Mouse (Mus musculus): Measurements from ENCODE around the gene Dcaf12l2. TPM values are rescaled to one million over a fixed set of nuclear protein-coding genes. Genes with fewer than 3 reads are reported as not detected.
A peak's percentile ranks its signal among the peaks of the same experiment; 100 is the strongest.

Dcaf12l2 gene
- 0.03 TPM in 1 of 2 replicates, not detected in the other for polyA plus RNA-seq (2012; rRNA removed)

DNA sequence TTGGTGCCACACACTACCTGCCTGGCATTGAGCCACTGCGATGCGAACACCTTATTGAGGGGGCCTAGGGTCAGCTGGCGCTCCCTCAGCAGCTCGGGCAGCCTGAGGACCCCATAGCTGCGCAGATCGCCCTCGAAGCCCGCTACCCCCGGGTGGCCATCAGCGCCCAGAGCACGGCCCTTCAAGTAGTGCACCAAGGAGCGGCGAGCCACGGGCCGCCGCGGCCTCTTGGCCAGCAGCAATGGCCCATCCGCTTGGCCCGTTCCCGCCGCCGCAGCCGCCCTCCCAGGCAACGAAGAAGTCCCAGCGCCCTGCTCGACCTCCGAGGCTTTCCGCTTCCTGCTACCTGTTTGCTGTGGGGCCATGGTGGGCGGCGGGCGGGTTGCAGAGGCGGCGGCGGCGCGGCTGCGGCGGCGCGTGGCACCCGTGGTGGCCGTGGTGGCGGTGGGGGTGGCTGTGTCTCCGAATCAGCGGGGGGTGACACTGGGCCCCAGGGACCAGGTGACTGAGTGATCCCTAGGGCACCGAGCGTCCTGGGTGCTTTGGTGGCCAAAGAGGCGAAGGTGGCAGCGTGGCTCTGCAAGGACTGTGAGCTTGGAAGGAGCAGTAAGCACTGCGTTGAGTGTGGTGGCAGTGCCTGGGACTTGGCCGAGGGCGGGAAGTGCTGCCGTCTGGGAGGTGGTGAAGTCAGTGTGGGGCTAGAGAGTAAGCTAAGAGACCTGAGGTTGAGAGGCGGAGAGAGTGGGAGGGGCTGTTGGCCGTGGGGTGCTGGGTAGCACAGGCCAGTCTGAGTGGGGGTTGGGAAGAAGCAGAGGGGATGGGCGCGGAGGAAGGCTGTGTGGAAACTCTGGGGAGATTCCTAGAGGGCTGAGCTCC lies at the start of gene Dcaf12l2:
Gene Dcaf12l2, minus strand, starts transcription at position 697 of the 876 bp plus-strand sequence.
- Histone ChIP-seq H3K4me3 (ENCODE audit: insufficient read depth, low read depth, low read length) (peak within 1 kb of the TSS; percentile 15; the same call in 1 of the 2 replicates), H3K4me1 (ENCODE audit: control insufficient read depth, insufficient read depth, low read length) (no peaks in the 10 kb centered on the region), H3K27ac (ENCODE audit: insufficient read depth, low read depth, low read length) (no peak within 1 kb of the TSS), H3K27me3 (replicated peaks; ENCODE audit: control insufficient read depth, insufficient read depth, low read length) (no peaks in the 10 kb centered on the region), H3K36me3 (ENCODE audit: control insufficient read depth, insufficient read depth, low read length) (no peaks in the 10 kb centered on the region)
- WGBS, result 5% methylated on average over 45 of the region's 57 CpGs
- no peak for DNase-seq
- no peak for TF ChIP-seq CTCF (conservative IDR thresholded peaks at IDR 0.05; ENCODE audit: insufficient read depth, insufficient read length, low read depth, low read length)
- no peak for TF ChIP-seq POLR2A (IDR thresholded peaks at IDR 0.05; ENCODE audit: low read depth, low read length)

DNA sequence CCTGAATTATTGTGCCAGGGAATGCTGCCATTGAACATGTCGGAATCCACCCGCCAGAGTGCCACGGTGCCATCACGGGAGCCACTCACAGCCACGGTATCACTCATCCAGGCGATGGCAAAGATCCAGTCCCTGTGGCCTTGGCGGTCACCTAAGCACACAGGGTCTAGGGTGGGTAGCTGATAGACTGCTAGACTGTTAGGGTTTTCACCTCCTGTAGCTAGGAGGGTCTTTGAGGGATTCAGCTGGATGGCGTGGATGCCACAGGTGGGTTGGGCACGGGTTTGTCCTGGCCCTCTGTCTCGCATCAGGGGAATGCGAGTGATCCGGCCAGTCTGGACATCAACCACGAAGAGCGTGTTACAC lies 879 bp downstream of the Dcaf12l2 start:
- Histone ChIP-seq H3K4me3 (ENCODE audit: insufficient read depth, low read depth, low read length) (no peak overlapping the region), H3K36me3 (ENCODE audit: control insufficient read depth, insufficient read depth, low read length) (no peaks in the 10 kb centered on the region), H3K4me1 (ENCODE audit: control insufficient read depth, insufficient read depth, low read length) (no peaks in the 10 kb centered on the region), H3K27ac (ENCODE audit: insufficient read depth, low read depth, low read length) (no peak overlapping the region), H3K27me3 (replicated peaks; ENCODE audit: control insufficient read depth, insufficient read depth, low read length) (no peaks in the 10 kb centered on the region)
- WGBS, result 68% methylated on average over 14 of the region's 14 CpGs
- TF ChIP-seq POLR2A (IDR thresholded peaks at IDR 0.05; ENCODE audit: low read depth, low read length) (no peak), CTCF (conservative IDR thresholded peaks at IDR 0.05; ENCODE audit: insufficient read depth, insufficient read length, low read depth, low read length) (no peak)
- DNase-seq, result no peak

All from kidney, adult 2 months (tissue).